Mouse (Mus musculus) monocyte, adult 5-6 weeks (primary cell): Measurements from ENCODE around the gene Pkp4. TPM values are rescaled to one million over a fixed set of nuclear protein-coding genes. Genes with fewer than 3 reads are reported as not detected.

Experiments
- ATAC-seq: fragments of 153-309, 156-312 bp; replicated peaks from 2 replicates; pipeline ENCODE4 v1.8.0; 2017; ENCODE audit warnings: mild to moderate bottlenecking; ENCODE audit not compliant: low TSS enrichment, insufficient number of reproducible peaks, severe bottlenecking, poor library complexity, low FRiP score
- total RNA-seq: library from RNA; stranded (forward); fragments of 200-1000, 200-491, 200-594 nt; gene quantifications from 3 replicates; pipeline ENCODE4 v1.2.3, GENCODE M21; 2017

The Pkp4 gene
- total RNA-seq, 1 experiment from 2014 or later, result 22.2 TPM

GRCm38 (mm10) chr2:59302430-59302829 lies 141.8 kb downstream of the Pkp4 start:
- no peak for ATAC-seq

GRCm38 (mm10) chr2:59303530-59304063 lies 142.9 kb downstream of the Pkp4 start:
- ATAC-seq, result no peak

GRCm38 (mm10) chr2:59307302-59307701 lies 146.7 kb downstream of the Pkp4 start:
- ATAC-seq, result no peak

GRCm38 (mm10) chr2:59308055-59308454 lies 147.4 kb downstream of the Pkp4 start:
- no peak for ATAC-seq

- no peak for ATAC-seq
Observed at GRCm38 (mm10) chr2:59313293-59313692, 152.6 kb downstream of the Pkp4 start.

- no peak for ATAC-seq
Observed at GRCm38 (mm10) chr2:59318631-59319030, 158.0 kb downstream of the Pkp4 start.

- no peak for ATAC-seq
Observed at GRCm38 (mm10) chr2:59327946-59328345, 167.3 kb downstream of the Pkp4 start.

GRCm38 (mm10) chr2:59331093-59331492 lies 170.4 kb downstream of the Pkp4 start:
- no peak for ATAC-seq

- ATAC-seq, result no peak
Observed at GRCm38 (mm10) chr2:59332523-59332922, 171.9 kb downstream of the Pkp4 start.

GRCm38 (mm10) chr2:59338501-59338900 lies 177.9 kb downstream of the Pkp4 start:
- no peak for ATAC-seq

GRCm38 (mm10) chr2:59338926-59339325 lies 178.3 kb downstream of the Pkp4 start:
- ATAC-seq, result no peak

GRCm38 (mm10) chr2:59339776-59340539 lies 179.3 kb downstream of the Pkp4 start:
- no peak for ATAC-seq

GRCm38 (mm10) chr2:59340878-59341277 lies 180.2 kb downstream of the Pkp4 start:
- ATAC-seq, result no peak

- ATAC-seq, result no peak
Observed at GRCm38 (mm10) chr2:59342591-59343210, 182.1 kb downstream of the Pkp4 start.

GRCm38 (mm10) chr2:59343834-59344233 lies 183.2 kb downstream of the Pkp4 start:
- no peak for ATAC-seq

GRCm38 (mm10) chr2:59344699-59345098 lies 184.0 kb downstream of the Pkp4 start:
- no peak for ATAC-seq

GRCm38 (mm10) chr2:59345141-59345839 lies 184.6 kb downstream of the Pkp4 start:
- ATAC-seq, result no peak

GRCm38 (mm10) chr2:59346443-59346842 lies 185.8 kb downstream of the Pkp4 start:
- no peak; the same call in 1 of the 2 replicates for ATAC-seq

- no peak for ATAC-seq
Observed at GRCm38 (mm10) chr2:59348585-59348984, 187.9 kb downstream of the Pkp4 start.
